Mouse (Mus musculus) heart, adult 2 months (tissue): Measurements from ENCODE around the gene Ttc39b. TPM values are rescaled to one million over a fixed set of nuclear protein-coding genes. Genes with fewer than 3 reads are reported as not detected.

ENCODE experiments used
- DNase-seq, 2 experiments: peaks; one replicate each; pipeline ENCODE4 v3.0.0; 2021
- H3K27ac ChIP-seq: fragments of 200-600 bp; 2 replicates; pipeline ENCODE4 v1.8.1; 2022
- H3K27me3 ChIP-seq: fragments of 200-500 bp; 2 replicates; pipeline ENCODE4 v1.6.1; 2012; ENCODE audit warnings: mild to moderate bottlenecking, low read length, inconsistent platforms, mixed read lengths; ENCODE audit not compliant: control insufficient read depth, insufficient read depth
- H3K36me3 ChIP-seq: fragments of 200-500 bp; 2 replicates; pipeline ENCODE4 v1.6.1; 2012; ENCODE audit warnings: low read length, inconsistent platforms; ENCODE audit not compliant: control insufficient read depth, insufficient read depth
- H3K4me1 ChIP-seq: fragments of 200-500 bp; 2 replicates; pipeline ENCODE4 v1.6.1; 2011; ENCODE audit warnings: low read length; ENCODE audit not compliant: control insufficient read depth, insufficient read depth
- H3K4me3 ChIP-seq: fragments of 200-600 bp; 2 replicates; pipeline ENCODE4 v1.8.1; 2022
- H3K79me2 ChIP-seq: fragments of 200-500 bp; replicated peaks from 2 replicates; pipeline ENCODE4 v1.6.1; 2012; ENCODE audit warnings: mild to moderate bottlenecking, inconsistent platforms, low read length, moderate library complexity, mixed read lengths; ENCODE audit not compliant: control insufficient read depth, insufficient read depth
- H3K9ac ChIP-seq: fragments of 200-500 bp; 2 replicates; pipeline ENCODE4 v1.6.1; 2012; ENCODE audit warnings: low read depth, mild to moderate bottlenecking, control low read depth, inconsistent platforms, low read length, mixed read lengths
- CTCF ChIP-seq: fragments of 200-600 bp; IDR thresholded peaks from 2 replicates; pipeline ENCODE4 v1.8.1; 2022; ENCODE audit warnings: antibody characterized with exemption, mild to moderate bottlenecking, moderate library complexity
- EP300 ChIP-seq: fragments of 200-500 bp; IDR thresholded peaks from 2 replicates; pipeline ENCODE4 v1.6.1; 2011; ENCODE audit warnings: low read depth, low read length, control low read depth; ENCODE audit not compliant: insufficient read depth
- POLR2A ChIP-seq: fragments of 200-500 bp; IDR thresholded peaks from 2 replicates; pipeline ENCODE4 v1.6.1; 2011; ENCODE audit warnings: mild to moderate bottlenecking, low read depth, low read length, control low read depth; ENCODE audit not compliant: insufficient read depth
- WGBS: fragments of 180-500 bp; shearing (Covaris S2); methylation state at CpG from one replicate; pipeline ENCODE4 v1.1.7; 2018; 5-methylcytosine and 5-hydroxymethylcytosine counted together
- intact Hi-C: fragments of 180-260 bp; cut with DNase I; formaldehyde crosslinking; loops from one replicate; pipeline ENCODE4 v1.15.1; 2025
- polyA plus RNA-seq: library from polyadenylated mRNA; depleted of rRNA; stranded (reverse); fragments of >200 nt; gene quantifications from 2 replicates; pipeline ENCODE4 v1.2.3, GENCODE M21; 2012
- total RNA-seq, 2 experiments: library from RNA; stranded (reverse); gene quantifications; 2 replicates each; pipeline ENCODE4 v1.2.3; 2021

The Ttc39b gene
- total and polyA plus RNA-seq, 3 experiments = 3.8 to 21.9 (median 16.2) TPM

DNA sequence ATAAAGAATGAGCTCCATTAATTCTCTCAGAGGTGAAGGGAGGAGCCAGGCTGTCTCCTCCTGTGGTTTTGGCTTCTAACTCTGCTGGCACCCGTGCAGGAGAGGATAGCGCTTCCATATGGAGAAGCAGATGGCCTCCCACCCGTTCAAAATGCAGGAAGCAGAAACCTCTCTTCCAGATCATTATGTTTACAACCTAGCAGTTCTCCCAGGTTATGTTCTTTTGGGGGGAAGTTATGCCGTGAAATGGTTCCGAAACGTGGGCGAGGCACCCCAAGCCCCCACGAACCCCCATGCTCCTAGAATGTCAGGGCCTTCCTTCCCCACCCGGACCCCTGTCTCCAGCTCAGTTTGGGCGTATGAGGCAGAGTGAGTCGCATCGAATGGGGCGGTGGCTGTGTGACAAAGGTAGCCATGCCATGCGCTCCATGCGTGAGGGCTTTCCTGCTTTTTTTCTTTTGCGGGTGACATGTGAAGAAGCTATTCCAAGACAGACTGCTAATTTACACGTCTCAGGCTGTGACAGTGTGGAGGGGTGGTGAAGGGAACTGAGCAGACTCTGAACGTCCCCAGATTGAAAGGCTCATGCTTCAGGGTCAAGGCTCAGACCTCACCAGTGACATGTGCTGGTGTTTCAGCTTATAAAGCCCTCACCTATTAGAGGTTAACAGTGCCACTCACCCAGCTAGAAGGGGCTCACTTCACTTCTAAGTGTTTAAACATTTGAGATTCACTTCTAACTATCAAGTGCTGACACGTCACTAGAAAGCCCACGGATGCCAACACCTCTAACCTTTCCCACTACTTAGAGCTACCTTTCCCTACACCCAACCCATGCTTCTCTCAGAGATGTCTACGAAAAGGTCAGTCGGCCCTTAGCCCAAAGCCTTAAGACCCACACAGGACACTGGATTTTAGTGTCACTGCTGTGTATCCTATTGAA lies 90.6 kb downstream of the Ttc39b start:
- no peak for TF ChIP-seq POLR2A
- Histone ChIP-seq H3K4me1 (no peaks in the 10 kb centered on the region), H3K27me3 (no peaks in the 10 kb centered on the region), H3K27ac (no peak overlapping the region), H3K36me3 (no peaks in the 10 kb centered on the region), H3K4me3 (no peak overlapping the region), H3K79me2 (no peaks in the 10 kb centered on the region), H3K9ac (no peak overlapping the region)
- 81% methylated on average over 22 of the region's 22 CpGs for WGBS
- DNase-seq = no peak
- intact Hi-C loops = no loop called here

DNA sequence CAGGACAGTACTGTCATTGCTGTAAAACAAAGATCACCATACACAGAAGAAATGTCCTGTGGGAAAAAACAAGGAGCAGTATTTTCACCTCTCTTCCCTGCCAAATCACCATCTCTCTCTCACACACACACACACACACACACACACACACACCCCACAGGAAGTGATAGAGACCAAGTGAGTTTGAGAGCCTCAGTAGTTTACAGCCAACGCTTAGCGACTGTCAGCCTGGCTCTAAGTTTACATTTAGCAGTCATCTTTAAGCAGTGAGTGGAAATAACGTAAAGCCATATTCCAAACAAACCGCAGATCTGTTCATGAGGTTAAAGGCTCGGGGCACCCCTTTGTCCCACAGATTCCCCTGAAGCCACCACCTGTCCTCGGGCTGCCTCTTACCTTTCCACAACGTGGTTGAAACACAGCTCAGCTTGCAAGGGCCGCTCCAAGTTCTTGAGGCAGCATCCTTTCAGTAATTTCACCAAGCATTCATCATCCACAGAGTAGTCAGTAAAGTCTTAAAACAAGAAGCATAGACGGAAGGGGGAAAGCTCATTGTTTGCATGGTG lies 91.7 kb downstream of the Ttc39b start:
- Histone ChIP-seq H3K79me2 (no peaks in the 10 kb centered on the region), H3K9ac (no peak overlapping the region), H3K36me3 (no peaks in the 10 kb centered on the region), H3K27ac (no peak overlapping the region), H3K4me1 (no peaks in the 10 kb centered on the region), H3K27me3 (no peaks in the 10 kb centered on the region), H3K4me3 (no peak overlapping the region)
- no peak for TF ChIP-seq CTCF
- TF ChIP-seq EP300 = no peak
- no peak for TF ChIP-seq POLR2A
- no peak for DNase-seq
- 82% methylated on average over 9 of the region's 9 CpGs for WGBS
- intact Hi-C loops = no loop called here

DNA sequence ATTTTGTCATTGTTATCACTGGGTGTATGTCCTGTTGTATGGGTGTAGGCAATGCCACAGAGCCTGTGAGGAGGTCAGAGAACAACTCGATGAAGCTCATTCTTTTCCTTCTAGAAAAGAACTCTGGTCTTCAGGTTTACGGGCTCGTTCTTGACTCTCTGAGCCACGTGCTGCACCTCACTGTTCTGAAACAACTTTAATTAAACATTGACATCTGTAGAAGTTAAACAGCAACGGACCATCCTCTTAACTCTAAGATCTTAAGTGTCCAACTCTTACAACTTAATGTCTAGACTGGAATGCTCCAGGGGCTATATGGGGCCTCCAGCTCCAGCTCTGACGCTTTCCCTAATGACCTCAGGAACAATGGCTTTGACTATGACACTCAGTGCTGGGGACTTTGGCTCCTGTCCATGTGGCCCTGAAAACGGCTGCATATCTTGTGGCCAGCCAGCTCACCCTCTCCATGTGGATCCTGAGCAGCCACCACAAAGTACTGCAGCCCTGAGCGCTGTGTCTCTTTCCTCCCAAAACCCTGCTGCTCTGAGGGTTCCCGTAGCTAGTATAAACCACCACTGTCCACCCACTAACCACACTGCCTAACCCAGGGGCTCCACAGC lies 95.3 kb downstream of the Ttc39b start:
- H3K36me3 ChIP-seq = no peaks in the 10 kb centered on the region; the same call in 1 of the 2 replicates
- intact Hi-C loops = no loop called here
- H3K27ac ChIP-seq = no peak overlapping the region
- H3K4me1 ChIP-seq = no peaks in the 10 kb centered on the region
- TF ChIP-seq POLR2A (no peak), EP300 (no peak)
- DNase-seq = no peak
- H3K9ac ChIP-seq = no peak overlapping the region
- H3K79me2 ChIP-seq = no peaks in the 10 kb centered on the region
- no peaks in the 10 kb centered on the region for H3K27me3 ChIP-seq
- no peak overlapping the region for H3K4me3 ChIP-seq
- WGBS = 71% methylated on average over 9 of the region's 9 CpGs

DNA sequence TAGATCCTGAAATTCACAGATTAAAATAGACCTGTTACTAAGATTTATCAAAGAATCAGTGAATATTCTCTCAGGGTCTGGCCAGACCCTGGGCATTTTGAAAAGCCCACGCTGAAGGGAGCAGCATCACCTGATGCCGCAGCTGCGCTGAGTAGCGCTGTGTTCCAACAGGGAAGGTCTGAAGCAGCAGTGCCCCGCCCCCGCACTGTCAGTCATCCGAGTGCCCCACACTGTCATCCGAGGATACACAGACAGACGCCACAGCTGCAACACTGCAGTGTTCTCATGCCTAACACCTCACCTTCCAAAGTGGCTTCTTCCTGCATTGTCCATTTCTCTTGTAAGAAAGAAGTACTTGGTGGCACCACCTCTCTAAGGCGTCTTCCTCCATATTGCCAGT lies 96.0 kb downstream of the Ttc39b start:
- 87% methylated on average over 10 of the region's 10 CpGs for WGBS
- no peak for TF ChIP-seq CTCF
- TF ChIP-seq POLR2A = no peak
- TF ChIP-seq EP300 = no peak
- intact Hi-C loops = no loop called here

DNA sequence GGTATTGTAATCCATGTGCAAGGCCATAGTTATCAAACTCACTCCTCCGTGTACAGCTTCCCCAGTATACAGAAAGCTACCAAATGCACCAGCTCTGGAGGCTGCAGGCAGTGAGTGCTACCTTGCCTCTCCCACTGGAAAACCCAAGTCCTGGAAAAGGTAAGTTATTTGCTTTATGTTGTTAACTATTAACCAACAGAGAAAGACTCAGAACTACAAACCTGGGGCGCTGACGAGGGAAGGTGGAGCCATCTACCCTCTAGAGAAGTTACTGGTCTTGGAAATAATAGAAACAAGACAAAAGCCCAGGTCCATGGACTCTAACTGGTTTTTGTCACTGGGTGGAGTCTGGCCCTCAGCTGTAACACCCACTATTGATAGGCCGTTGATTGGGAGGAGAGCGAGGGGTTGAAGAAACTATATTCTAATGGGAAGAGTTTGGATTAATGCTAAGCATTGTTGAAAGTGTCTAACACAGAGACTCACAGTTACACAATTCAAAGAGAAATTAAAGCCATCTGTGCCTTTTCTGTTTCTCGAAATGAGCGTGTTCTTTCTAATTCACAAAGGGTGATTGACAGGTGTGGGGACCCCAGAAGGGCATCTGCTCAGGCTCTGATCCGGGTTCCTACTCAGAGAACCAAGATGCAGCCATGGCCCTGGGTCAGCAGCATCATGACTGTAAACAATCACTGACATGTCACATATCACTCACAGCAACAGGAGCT lies 98.3 kb downstream of the Ttc39b start:
- WGBS = 90% methylated on average over 8 of the region's 8 CpGs
- H3K79me2 ChIP-seq = no peaks in the 10 kb centered on the region
- no peak overlapping the region for H3K9ac ChIP-seq
- intact Hi-C loops = no loop called here
- H3K4me1 ChIP-seq = no peaks in the 10 kb centered on the region
- no peak overlapping the region for H3K27ac ChIP-seq
- H3K27me3 ChIP-seq = no peaks in the 10 kb centered on the region
- H3K36me3 ChIP-seq = no peaks in the 10 kb centered on the region; the same call in 1 of the 2 replicates
- DNase-seq = no peak
- no peak for TF ChIP-seq EP300
- no peak for TF ChIP-seq CTCF
- TF ChIP-seq POLR2A = no peak
- no peak overlapping the region for H3K4me3 ChIP-seq

More for the DNA sequence above, 96.0 kb downstream of the Ttc39b start:
- Histone ChIP-seq H3K4me1 (no peaks in the 10 kb centered on the region), H3K4me3 (no peak overlapping the region), H3K79me2 (no peaks in the 10 kb centered on the region), H3K27me3 (no peaks in the 10 kb centered on the region), H3K9ac (no peak overlapping the region), H3K27ac (no peak overlapping the region), H3K36me3 (no peaks in the 10 kb centered on the region; the same call in 1 of the 2 replicates)
- no peak for DNase-seq

DNA sequence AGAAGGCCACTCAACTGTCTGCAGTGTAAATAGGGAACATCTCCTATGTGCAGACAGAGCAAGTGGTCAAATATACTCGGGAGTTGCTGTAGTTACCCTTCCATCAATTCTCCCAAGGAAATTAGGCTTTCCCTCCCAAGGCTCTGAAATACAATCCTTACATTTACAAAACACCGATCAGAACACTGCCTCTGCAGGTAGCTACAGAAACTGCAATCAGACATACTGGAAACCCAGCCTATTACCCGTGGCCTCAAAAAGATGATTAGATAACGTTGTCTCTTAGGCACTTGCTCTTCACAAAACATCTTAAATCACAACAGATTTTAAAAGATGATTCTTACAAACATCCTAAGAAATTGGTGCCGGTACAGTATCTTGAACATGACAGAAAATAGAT lies 99.8 kb downstream of the Ttc39b start:
- no peak overlapping the region for H3K4me3 ChIP-seq
- no peak for DNase-seq
- H3K79me2 ChIP-seq = no peaks in the 10 kb centered on the region
- no peaks in the 10 kb centered on the region; the same call in 1 of the 2 replicates for H3K36me3 ChIP-seq
- H3K27me3 ChIP-seq = no peaks in the 10 kb centered on the region
- no peak for TF ChIP-seq EP300
- peak; percentile 59 for TF ChIP-seq CTCF
- intact Hi-C loops = no loop called here
- no peaks in the 10 kb centered on the region for H3K4me1 ChIP-seq
- H3K27ac ChIP-seq = no peak overlapping the region
- no peak overlapping the region for H3K9ac ChIP-seq
- 47% methylated on average over 5 of the region's 5 CpGs for WGBS
